Mouse (Mus musculus) layer of hippocampus, adult 11-12 months (tissue): Measurements from ENCODE around the gene Ears2.

Experiments used
- DNase-seq: peaks from one replicate; pipeline ENCODE4 v3.0.0; 2022; ENCODE audit warnings: low spot score

Ears2 gene

GRCm38 (mm10) chr7:122045181-122045634 is 21.9 kb downstream of the Ears2 start:
- DNase-seq, result peak; percentile 23

GRCm38 (mm10) chr7:122044106-122044505 is 23.0 kb downstream of the Ears2 start:
- DNase-seq, result no peak

DNA sequence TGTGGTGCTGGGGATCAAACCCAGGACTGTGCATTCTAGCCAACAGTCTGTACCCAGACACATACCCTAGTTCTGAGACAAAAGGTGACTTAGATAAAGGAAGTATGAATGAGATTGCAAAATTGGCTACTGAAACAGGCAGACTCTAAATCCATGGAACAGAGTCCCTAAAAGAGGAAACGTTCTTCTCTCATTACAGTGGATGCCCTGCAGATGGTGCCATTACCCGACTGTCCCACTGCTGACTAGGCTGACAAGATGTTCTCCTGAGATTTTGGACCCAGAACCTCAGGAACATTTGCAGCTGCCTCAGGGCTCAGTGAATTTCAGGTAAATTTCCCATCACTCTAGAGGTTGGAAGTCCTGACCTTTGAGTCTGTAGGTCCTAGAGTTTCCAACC is 32.7 kb downstream of the Ears2 start:
- peak; percentile 26 for DNase-seq

DNA sequence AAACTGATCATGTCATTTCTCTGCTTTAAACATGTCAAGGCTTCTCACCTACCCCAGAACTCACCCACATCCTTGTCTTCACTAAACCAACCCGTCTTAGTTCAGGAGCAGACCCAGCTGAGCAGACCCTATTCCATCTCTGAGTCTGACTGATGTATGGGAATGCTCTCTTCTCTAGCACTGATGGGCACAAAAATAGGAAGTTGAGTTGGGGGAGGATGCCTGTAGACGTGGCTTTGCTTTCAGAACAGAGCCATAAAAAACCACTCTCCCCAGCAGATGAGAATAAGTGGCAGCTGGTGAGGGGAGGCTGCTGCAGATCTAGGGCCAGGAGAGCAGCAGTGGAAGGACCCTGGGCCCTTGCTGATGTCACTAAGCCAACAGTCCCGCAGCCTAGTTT is 33.7 kb downstream of the Ears2 start:
- DNase-seq, result no peak

GRCm38 (mm10) chr7:122022131-122022530 is 44.9 kb downstream of the Ears2 start:
- DNase-seq, result no peak

GRCm38 (mm10) chr7:122020667-122021354 is 46.3 kb downstream of the Ears2 start, which contains the start of gene Gga2:
TSS of gene Gga2 (minus strand) at chr7:122021222.
- peak; percentile 87 for DNase-seq

GRCm38 (mm10) chr7:122020273-122020666 is 46.8 kb downstream of the Ears2 start:
- no peak for DNase-seq

- peak; percentile 46 for DNase-seq
Measured at GRCm38 (mm10) chr7:122018978-122019377, 48.1 kb downstream of the Ears2 start.

- DNase-seq, result no peak
Measured at GRCm38 (mm10) chr7:122018247-122018646, 48.8 kb downstream of the Ears2 start.

DNA sequence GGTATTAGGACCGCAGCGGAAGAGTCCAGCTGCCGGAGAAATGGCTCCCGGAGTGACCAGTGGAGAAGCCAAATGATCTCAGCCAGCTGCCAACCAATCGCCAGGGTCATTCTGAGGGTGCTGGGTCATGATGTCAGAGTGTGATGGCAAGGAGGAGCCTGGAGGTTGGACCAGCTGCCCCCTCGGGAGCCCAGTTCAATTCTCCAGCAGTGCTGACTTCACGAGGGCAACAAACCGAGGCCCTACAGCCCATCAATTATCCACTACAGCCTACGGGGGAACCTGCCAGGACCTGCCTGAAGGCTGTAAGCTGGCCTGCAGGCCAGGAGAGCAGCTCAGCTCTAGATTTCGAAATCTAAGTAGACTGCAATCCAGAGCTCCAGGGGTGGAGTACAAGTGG is 51.3 kb downstream of the Ears2 start:
- no peak for DNase-seq

- no peak for DNase-seq
Measured at GRCm38 (mm10) chr7:122015105-122015504, 52.0 kb downstream of the Ears2 start.

- DNase-seq, result no peak
Measured at GRCm38 (mm10) chr7:122012949-122013348, 54.1 kb downstream of the Ears2 start.

GRCm38 (mm10) chr7:122012370-122012769 is 54.7 kb downstream of the Ears2 start:
- DNase-seq, result no peak

DNA sequence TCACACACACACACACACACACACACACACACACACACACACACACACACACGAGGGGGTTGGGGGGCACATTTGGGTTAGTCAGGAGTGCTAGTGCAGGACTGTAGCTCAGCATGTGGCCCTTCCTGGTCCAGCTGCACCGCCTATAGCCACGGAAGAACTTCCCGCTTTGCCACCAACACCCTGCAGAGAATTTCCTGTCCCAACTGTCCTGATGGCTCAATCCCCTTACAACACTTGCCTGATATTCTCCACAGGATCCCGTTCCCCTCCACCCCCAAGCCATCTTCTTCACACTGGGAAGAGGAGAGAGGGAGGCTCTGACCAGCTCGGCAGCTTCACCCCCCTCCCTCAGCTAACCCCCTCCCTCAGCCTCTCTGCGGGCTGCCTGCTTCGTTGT is 66.7 kb downstream of the Ears2 start:
- no peak for DNase-seq

DNA sequence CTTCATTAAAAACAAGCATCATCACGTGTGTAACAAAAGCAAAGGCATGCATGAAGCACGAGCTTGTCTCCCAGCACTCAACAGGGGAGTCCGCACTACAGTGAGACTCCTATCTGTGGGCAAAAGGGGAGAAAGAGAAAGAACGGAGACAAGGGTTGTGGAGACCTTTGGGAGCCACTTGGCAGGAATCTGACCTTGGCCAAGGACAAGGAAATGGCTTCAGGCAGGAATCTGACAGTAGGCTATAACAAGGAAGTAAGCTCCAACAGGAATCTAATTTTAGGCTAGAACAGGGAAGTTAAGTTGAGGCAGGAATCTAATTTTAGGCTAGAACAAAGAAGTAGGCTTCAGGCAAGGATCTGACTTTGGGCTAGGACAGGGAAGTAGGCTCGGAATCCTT is 71.1 kb downstream of the Ears2 start:
- DNase-seq, result no peak
